Mouse (Mus musculus): ENCODE measurements at regions not wholly inside any gene's neighbourhood (a gene's known extent, or its start where the extent isn't known, plus 50 kb on each side); places are given as distances from the start of the nearest gene placed in this dataset.

- DNase-seq (ENCODE audit: low read depth, low spot score): no peak
Measured at GRCm38 (mm10) chr13:48436659-48437345, 76.4 kb downstream of the Zfp169 start.
